Mouse (Mus musculus) lung, postnatal 0 days (tissue): ENCODE measurements around the gene Akr1b8. TPM values are rescaled to one million over a fixed set of nuclear protein-coding genes. Genes with fewer than 3 reads are reported as not detected.
"Not testable (repeated sequence)": the region's sequence is repeated elsewhere in the genome, so short reads cannot be mapped to it uniquely, and the experiment has no call there.

Source experiments
- ATAC-seq: fragments of 200-750 bp; cut with Nextera tagmentation; 2 replicates; pipeline ENCODE4 v1.8.0; 2017; ENCODE audit warnings: moderate library complexity
- DNase-seq: peaks from one replicate; pipeline ENCODE4 v3.0.0-alpha.2; 2016; ENCODE audit warnings: low spot score
- H3K27ac ChIP-seq: fragments of 300-500 bp; sonication (generic); 2 replicates; pipeline ENCODE4 v1.5.1; 2014; ENCODE audit warnings: antibody characterized with exemption, mild to moderate bottlenecking, low read length, mixed read lengths
- H3K27me3 ChIP-seq: fragments of 300-500 bp; sonication (generic); replicated peaks from 2 replicates; pipeline ENCODE4 v1.6.1; 2014; ENCODE audit warnings: low read length, mixed read lengths; ENCODE audit not compliant: insufficient read depth
- H3K36me3 ChIP-seq: fragments of 300-500 bp; sonication (generic); 2 replicates; pipeline ENCODE4 v1.6.1; 2014; ENCODE audit warnings: low read length, mixed read lengths; ENCODE audit not compliant: insufficient read depth
- H3K4me1 ChIP-seq: fragments of 300-500 bp; sonication (generic); 2 replicates; pipeline ENCODE4 v1.6.1; 2014; ENCODE audit warnings: antibody characterized with exemption, low read depth, low read length, mixed read lengths; ENCODE audit not compliant: insufficient read depth
- H3K4me2 ChIP-seq: fragments of 300-500 bp; sonication (generic); replicated peaks from 2 replicates; pipeline ENCODE4 v1.6.1; 2014; ENCODE audit warnings: low read depth, mild to moderate bottlenecking, low read length, moderate library complexity, mixed read lengths
- H3K4me3 ChIP-seq: fragments of 300-500 bp; sonication (generic); 2 replicates; pipeline ENCODE4 v1.5.1; 2014; ENCODE audit warnings: low read depth, low read length
- H3K9ac ChIP-seq: fragments of 300-500 bp; sonication (generic); replicated peaks from 2 replicates; pipeline ENCODE4 v1.6.1; 2014; ENCODE audit warnings: low read depth, mild to moderate bottlenecking
- H3K9me3 ChIP-seq: fragments of 300-500 bp; sonication (generic); 2 replicates; pipeline ENCODE4 v1.6.1; 2016; ENCODE audit warnings: low read length, mixed read lengths
- CTCF ChIP-seq: IDR thresholded peaks from 2 replicates; pipeline ENCODE4 v1.5.1; 2016; ENCODE audit warnings: antibody characterized with exemption, mild to moderate bottlenecking
- EP300 ChIP-seq: IDR thresholded peaks from 2 replicates; pipeline ENCODE4 v1.6.1; 2016; ENCODE audit warnings: antibody characterized with exemption, mild to moderate bottlenecking, control low read depth
- WGBS: fragments of 180-500 bp; shearing (Covaris S2); extraction: QIAGEN DNeasy Blood & Tissue Kit; methylation state at CpG from one replicate; pipeline ENCODE4 v1.1.7; 2014; 5-methylcytosine and 5-hydroxymethylcytosine counted together
- polyA plus RNA-seq: library from polyadenylated mRNA; unstranded; fragments of >200 nt; fragmentation: Nextera tagmentation; extraction: Ambion mirVana; gene quantifications from 2 replicates; pipeline ENCODE4 v1.2.1, GENCODE M21; 2015

Akr1b8 gene
- polyA plus RNA-seq, 1 experiment from 2014 or later, result 15.7 TPM

DNA sequence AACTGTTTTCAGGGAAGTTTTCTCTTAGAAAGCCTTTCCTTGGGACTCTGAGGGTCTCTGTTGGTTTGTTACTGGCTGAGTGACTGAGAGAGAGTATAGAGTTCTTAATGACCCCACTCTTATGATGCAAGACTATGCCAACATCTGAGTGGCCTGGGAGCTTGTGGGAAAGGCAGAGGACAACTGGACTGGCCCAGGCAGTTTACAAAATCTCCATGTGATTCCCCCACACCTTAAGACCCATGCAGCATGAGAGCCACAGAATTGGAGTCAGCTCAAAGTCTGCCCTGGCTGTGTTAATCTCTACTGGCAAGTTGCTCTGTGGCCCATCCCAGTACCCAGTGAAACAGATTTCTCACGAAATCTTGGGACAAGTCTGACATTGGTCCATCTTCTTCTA is 58.8 kb downstream of the Akr1b8 start:
- no peak for DNase-seq
- Histone ChIP-seq H3K27ac (no peak overlapping the region), H3K4me3 (no peak overlapping the region), H3K27me3 (no peaks in the 10 kb centered on the region), H3K36me3 (no peaks in the 10 kb centered on the region), H3K4me1 (no peaks in the 10 kb centered on the region), H3K9ac (no peak overlapping the region), H3K4me2 (no peak overlapping the region), H3K9me3 (no peaks in the 10 kb centered on the region)
- WGBS, result 67% methylated on average over 1 of the region's 1 CpGs
- ATAC-seq, result no peak
- no peak for TF ChIP-seq EP300
- no peak for TF ChIP-seq CTCF

DNA sequence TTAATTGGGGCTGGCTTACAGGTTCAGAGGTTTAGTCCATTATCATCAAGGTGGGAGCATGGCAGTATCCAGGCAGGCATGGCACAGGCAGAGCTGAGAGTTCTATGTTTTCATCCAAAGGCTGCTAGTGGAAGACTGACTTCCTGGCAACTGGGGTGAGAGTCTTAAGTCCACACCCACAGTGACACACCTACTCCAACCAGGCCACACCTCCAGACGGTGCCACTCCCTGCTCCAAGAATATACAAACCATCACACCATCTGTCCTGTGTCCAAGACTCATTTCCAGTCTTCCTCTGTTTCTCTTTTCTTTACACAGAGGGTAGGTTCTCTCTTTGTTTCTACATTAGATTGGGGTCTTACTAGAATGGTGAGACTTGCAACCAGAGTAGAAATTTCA is 59.5 kb downstream of the Akr1b8 start:
- H3K9me3 ChIP-seq, H3K27me3 ChIP-seq, H3K27ac ChIP-seq, H3K9ac ChIP-seq, H3K4me1 ChIP-seq, H3K4me3 ChIP-seq, H3K4me2 ChIP-seq, ATAC-seq, DNase-seq, H3K36me3 ChIP-seq: not testable (repeated sequence)
- WGBS, result 15% methylated on average over 1 of the region's 1 CpGs

DNA sequence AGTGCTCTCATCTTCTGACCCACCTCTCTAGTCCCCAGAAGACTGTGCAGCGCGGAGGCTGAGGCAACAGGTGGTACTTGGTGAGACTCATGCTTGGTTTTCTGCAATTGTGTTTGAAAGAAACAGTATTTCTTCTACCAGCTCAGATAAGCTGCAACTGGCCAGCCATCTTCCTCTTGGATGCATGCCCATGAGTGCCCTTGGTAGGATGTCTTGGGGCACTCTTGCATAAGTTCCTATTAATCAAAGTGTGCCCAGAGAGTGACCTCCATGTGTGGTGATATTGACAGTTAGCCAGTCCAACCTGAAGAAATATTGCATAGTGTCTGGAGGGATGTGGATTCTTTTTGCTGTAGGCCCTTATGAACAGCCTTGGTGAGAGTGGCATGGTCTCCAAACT is 62.6 kb downstream of the Akr1b8 start:
- no peaks in the 10 kb centered on the region for H3K9me3 ChIP-seq
- ATAC-seq (no peak), DNase-seq (no peak)
- no peak overlapping the region for H3K9ac ChIP-seq
- no peak overlapping the region for H3K27ac ChIP-seq
- no peaks in the 10 kb centered on the region for H3K36me3 ChIP-seq
- H3K4me3 ChIP-seq, result no peak overlapping the region
- H3K27me3 ChIP-seq, result no peaks in the 10 kb centered on the region
- TF ChIP-seq EP300, result no peak
- TF ChIP-seq CTCF, result no peak
- no peaks in the 10 kb centered on the region for H3K4me1 ChIP-seq
- WGBS, result 98% methylated on average over 2 of the region's 2 CpGs
- H3K4me2 ChIP-seq, result no peak overlapping the region

Other genes starting within 250 kb of the Akr1b8 start
- gene Slc35b4, start 177.0 kb upstream of the Akr1b8 start, polyA plus RNA-seq, result 24.3 and 24.6 TPM in 2 replicates
- 96.9 and 106 TPM in 2 replicates for gene Akr1b3, start 36.6 kb upstream of the Akr1b8 start, polyA plus RNA-seq
- 15.5 and 16.9 TPM in 2 replicates for gene Akr1b10, start 30.1 kb downstream of the Akr1b8 start, polyA plus RNA-seq
- 0.14 and 0.20 TPM in 2 replicates for gene Akr1b7, start 58.2 kb downstream of the Akr1b8 start, polyA plus RNA-seq
- gene Bpgm, start 122.1 kb downstream of the Akr1b8 start, polyA plus RNA-seq, result 66.6 and 69.7 TPM in 2 replicates
- 249 and 273 TPM in 2 replicates for gene Cald1, start 244.4 kb downstream of the Akr1b8 start, polyA plus RNA-seq